Mouse (Mus musculus): ENCODE data around the gene Treml2. TPM values are rescaled to one million over a fixed set of nuclear protein-coding genes. Genes with fewer than 3 reads are reported as not detected.
"Not testable (repeated sequence)": the region's sequence is repeated elsewhere in the genome, so short reads cannot be mapped to it uniquely, and the experiment has no call there.

The Treml2 gene
- total RNA-seq, 2 experiments from 2014 or later, result 0.10 to 0.11 TPM

DNA sequence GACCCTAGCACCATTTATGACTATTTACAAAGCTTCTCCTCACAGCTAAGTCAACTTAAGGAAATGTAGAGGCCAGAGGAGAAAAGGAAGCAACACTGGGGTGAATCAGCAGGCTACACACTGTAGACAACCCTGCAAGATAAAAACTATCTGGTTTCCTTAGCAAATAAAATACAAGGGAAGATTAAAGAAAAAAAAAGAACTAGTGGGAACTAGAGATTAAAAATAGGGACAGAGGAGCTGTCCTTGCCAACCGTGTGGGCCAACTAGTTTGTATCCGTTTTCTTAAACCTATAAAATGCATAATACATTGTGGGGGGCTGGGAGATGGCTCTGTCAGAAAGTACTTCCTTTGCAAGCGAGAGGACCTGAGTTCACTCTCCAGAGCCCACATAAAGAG lies 42.6 kb downstream of the Treml2 start:
- DNase-seq, result no peak
- intact Hi-C loops (cut with DNase I; ENCODE audit: low total_unique reads), result loop anchor here (2.0 kb wide), 1 partner anchor 67 kb away; no protein-coding TSS in a partner anchor

- intact Hi-C loops (cut with DNase I; ENCODE audit: low total_unique reads), result no loop called here
These were observed 43.8 kb downstream of the Treml2 start for GRCm38 (mm10) chr17:48343065-48343464.

GRCm38 (mm10) chr17:48345824-48346223 lies 46.5 kb downstream of the Treml2 start:
- intact Hi-C loops (cut with DNase I; ENCODE audit: low total_unique reads), result no loop called here

More at GRCm38 (mm10) chr17:48343065-48343464, 43.8 kb downstream of the Treml2 start:
- no peak for DNase-seq

DNA sequence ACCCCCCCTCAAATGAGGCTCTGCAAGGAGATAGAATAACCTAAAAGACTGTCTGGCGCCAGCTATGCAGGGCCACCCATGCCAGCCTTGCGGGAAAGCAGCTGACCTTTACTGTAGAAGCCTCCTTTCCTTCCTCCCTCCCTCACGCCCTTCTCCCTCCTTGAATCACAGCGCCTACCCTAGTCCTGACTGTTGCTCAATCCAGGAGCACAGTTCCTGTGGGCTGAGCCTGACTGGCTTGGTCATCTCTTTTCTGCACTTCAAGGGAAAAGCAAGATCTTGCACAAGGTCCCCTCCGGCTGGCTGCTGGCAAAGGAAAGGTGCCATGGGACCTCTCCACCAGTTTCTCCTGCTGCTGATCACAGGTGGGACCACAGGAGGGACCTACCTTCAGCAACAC lies 46.9 kb downstream of the Treml2 start, which contains the start of gene Trem2:
TSS of gene Trem2 (plus strand) at position 171 of the 400 bp plus-strand sequence.
- DNase-seq, result no peak
- intact Hi-C loops (cut with DNase I; ENCODE audit: low total_unique reads), result no loop called here

More at GRCm38 (mm10) chr17:48345824-48346223, 46.5 kb downstream of the Treml2 start:
- no peak for DNase-seq

- intact Hi-C loops (cut with DNase I; ENCODE audit: low total_unique reads), result no loop called here
- no peak for DNase-seq
These were observed 47.5 kb downstream of the Treml2 start for GRCm38 (mm10) chr17:48346834-48347233.

DNA sequence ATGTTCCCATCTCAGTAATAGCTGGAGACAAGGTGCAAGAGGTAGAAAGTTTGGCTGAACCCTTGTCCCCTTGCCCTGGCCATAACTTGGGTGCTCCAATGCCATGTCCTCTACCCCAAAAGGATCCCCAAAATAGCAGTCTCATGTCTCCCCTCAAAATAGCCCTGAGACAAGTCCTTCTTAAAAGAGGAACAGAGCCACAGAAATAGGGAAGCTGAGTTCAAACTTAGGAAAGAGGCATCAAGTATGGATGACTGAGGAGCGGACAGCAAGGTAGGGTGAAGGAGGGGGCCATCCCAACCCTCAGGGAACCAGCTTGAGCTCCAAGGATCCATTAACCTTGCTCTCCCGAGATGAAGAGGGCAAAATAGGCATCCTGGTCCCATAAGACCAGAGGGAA lies 48.0 kb downstream of the Treml2 start:
- DNase-seq, result no peak
- intact Hi-C loops (cut with DNase I; ENCODE audit: low total_unique reads), result no loop called here

- DNase-seq, result no peak
- intact Hi-C loops (cut with DNase I; ENCODE audit: low total_unique reads), result no loop called here
These were observed 51.4 kb downstream of the Treml2 start for GRCm38 (mm10) chr17:48350681-48351193.

DNA sequence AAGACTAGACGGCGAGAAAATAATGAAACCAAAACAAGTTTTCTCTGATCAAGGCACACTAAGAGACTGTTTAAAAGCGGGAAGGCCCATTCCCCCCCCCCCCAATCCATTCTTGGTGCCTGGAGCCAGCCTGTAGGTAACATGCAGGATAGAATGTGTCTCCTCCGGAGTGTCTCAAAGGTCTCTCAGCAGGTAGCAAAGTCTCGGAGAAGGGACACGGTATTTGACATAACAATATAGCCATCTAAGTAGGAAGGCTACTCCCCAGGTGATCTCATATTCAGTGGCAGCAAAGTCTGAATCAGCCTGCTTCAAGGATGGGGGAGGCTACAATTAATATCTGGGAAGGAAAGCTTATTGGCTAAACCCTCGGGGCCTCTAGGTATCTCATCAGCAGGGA lies 53.7 kb downstream of the Treml2 start:
- intact Hi-C loops (cut with DNase I; ENCODE audit: low total_unique reads); DNase-seq: not testable (repeated sequence)

GRCm38 (mm10) chr17:48355822-48356221 lies 56.5 kb downstream of the Treml2 start:
- no peak for DNase-seq
- intact Hi-C loops (cut with DNase I; ENCODE audit: low total_unique reads), result no loop called here

DNA sequence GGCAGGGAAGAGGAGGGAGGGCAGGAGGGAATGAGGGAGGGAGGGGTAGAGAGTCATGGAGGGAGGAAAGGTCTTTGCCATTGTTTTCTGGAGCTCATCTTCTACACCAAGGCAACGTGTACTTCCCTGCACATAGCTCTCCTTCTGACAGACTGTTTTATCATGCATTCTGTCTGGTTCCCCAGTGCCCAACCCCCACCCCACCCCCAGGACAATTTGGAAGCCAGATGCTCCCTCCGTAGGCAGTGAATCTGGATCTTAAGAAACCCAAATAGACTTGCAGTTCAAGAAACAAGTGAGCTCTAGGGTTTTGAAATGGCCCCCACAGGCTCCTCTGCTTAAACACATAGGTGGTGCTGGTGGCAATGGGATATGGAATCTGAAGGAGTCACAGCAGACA lies 58.6 kb downstream of the Treml2 start:
- DNase-seq, result no peak
- intact Hi-C loops (cut with DNase I; ENCODE audit: low total_unique reads), result no loop called here

GRCm38 (mm10) chr17:48359616-48360015 lies 60.3 kb downstream of the Treml2 start, which contains the start of gene Treml1:
Treml1 (plus strand) TSS chr17:48359916.
- intact Hi-C loops (cut with DNase I; ENCODE audit: low total_unique reads), result no loop called here
- no peak for DNase-seq

GRCm38 (mm10) chr17:48360462-48360861 lies 61.2 kb downstream of the Treml2 start:
- intact Hi-C loops (cut with DNase I; ENCODE audit: low total_unique reads), result no loop called here
- no peak for DNase-seq

Other genes starting within 250 kb of the Treml2 start
- gene 1700067P10Rik, start 210.2 kb upstream of the Treml2 start, total RNA-seq (2021), result not detected
- gene 9830107B12Rik, start 153.2 kb upstream of the Treml2 start, total RNA-seq (2021), result under 1 TPM in 1 of 2 experiments, not detected in 1; 0.10 TPM
- gene A530064D06Rik, start 132.2 kb upstream of the Treml2 start, total RNA-seq (2021), result not detected
- not detected for gene Trem1, start 66.7 kb upstream of the Treml2 start, total RNA-seq (2021)
- gene Trem3, start 51.7 kb upstream of the Treml2 start, total RNA-seq (2021), result not detected
- gene Treml4, start 35.2 kb upstream of the Treml2 start, total RNA-seq (2021), result not detected
- gene B430306N03Rik, start 16.6 kb downstream of the Treml2 start, total RNA-seq (2021), result under 1 TPM; 0.06 to 0.07 TPM
- under 1 TPM; 0.66 to 0.94 TPM for gene Trem2, start 46.9 kb downstream of the Treml2 start, total RNA-seq (2021)
- not detected for gene Treml1, start 60.4 kb downstream of the Treml2 start, total RNA-seq (2021)
- gene Nfya, start 110.4 kb downstream of the Treml2 start, total RNA-seq (2021), result 1 to 10 TPM; 9.1 to 9.3 TPM
- 1 to 10 TPM; 7.4 to 8.3 TPM for gene Oard1, start 110.5 kb downstream of the Treml2 start, total RNA-seq (2021)
- 100 to 1,000 TPM; 589 to 629 TPM for gene Apobec2, start 133.4 kb downstream of the Treml2 start, total RNA-seq (2021)
- under 1 TPM; 0.44 to 0.72 TPM for gene Tspo2, start 152.0 kb downstream of the Treml2 start, total RNA-seq (2021)
- gene Unc5cl, start 155.4 kb downstream of the Treml2 start, total RNA-seq (2021), result not detected